Mouse (Mus musculus) kidney, adult 18-20 months (tissue): ENCODE data around the gene Xk.
"Not testable (repeated sequence)": the region's sequence is repeated elsewhere in the genome, so short reads cannot be mapped to it uniquely, and the experiment has no call there.

Experiments used
- DNase-seq: peaks from one replicate; pipeline ENCODE4 v3.0.0; 2021

Gene Xk

GRCm38 (mm10) chrX:9327954-9328353 is 55.4 kb downstream of the Xk start:
- not testable (repeated sequence) for DNase-seq

DNA sequence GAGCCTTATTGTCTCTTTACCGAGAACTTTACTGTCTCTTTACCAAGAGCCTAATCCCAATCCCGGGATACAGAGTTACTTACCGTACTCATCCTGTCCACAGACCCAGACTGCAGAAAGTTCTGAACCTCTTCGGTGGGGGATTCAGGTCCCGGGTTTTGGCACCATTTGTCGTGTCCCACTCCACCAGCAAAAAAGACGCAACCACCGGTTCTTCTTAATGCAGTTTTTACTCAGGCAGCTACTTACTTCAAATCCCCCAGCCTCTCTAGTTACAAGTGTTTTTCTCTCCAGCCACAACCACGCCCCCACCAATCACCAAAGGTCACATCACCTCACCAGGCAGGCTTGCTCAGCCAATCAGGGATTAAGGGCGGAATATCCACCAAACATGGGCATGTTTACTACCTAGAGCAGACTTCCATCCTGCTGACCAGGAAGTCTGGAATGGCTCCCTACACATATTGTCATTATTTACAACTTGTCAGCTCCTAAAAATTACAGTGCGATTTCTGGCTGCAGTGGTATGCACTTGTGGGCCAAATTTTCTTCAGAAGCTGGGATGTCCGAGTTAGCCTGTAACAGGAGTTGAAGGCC is 59.9 kb downstream of the Xk start:
- DNase-seq, result not testable (repeated sequence)

DNA sequence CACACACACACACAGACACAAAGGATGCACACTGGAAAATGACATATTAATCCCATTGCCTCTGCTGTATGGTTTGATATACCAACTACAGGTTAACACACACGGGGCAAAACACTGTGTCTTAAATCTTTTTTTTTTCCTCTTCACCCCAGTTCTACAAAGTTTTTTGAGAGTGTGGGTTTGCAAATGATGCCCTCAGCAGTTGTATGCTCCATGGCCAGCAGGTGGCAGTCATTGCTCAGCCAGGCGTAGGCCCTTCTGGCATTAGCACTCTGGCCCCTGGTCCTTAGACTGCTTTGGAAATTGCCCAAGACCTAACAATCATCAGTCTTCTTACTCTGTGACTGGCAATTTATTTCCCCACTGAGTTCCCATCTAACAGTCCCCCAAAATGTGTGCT is 60.5 kb downstream of the Xk start:
- DNase-seq, result peak; percentile 68

GRCm38 (mm10) chrX:9334996-9335395 is 62.4 kb downstream of the Xk start:
- not testable (repeated sequence) for DNase-seq

DNA sequence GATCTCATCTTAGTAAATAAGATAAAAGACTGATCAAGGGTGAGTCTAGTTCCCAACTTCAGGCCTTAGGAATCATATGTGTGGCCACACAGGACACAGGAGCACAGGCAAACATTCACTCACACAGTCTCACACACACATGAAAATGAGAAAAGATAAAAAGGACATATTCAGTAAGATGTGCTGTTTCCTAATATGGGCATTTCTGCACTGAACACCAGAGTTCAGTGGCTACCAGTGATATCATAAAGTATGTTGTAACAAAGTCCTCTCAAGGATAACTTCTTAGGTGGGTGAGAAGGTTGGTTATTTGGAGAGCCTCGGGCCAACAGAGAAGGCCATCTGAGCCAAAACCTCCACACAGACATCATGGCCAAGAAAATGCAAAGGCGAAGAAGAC is 77.8 kb downstream of the Xk start, which contains the start of gene H2al1k:
Gene H2al1k (plus strand): TSS at position 301 of the 400 bp plus-strand sequence.
- DNase-seq, result not testable (repeated sequence)
